Mouse (Mus musculus) myocyte (in vitro differentiated cells): ENCODE results near the gene Tmem123. TPM values are rescaled to one million over a fixed set of nuclear protein-coding genes. Genes with fewer than 3 reads are reported as not detected.

ENCODE experiments used
- H3K27me3 ChIP-seq: one replicate; pipeline ENCODE4 v1.6.1; 2011; ENCODE audit not compliant: control insufficient read depth, insufficient read depth, insufficient read length
- H3K36me3 ChIP-seq: one replicate; pipeline ENCODE4 v1.6.1; 2011; ENCODE audit not compliant: control insufficient read depth, insufficient read depth
- H3K4me2 ChIP-seq: one replicate; pipeline ENCODE4 v1.6.1; 2011; ENCODE audit warnings: low read depth, control low read depth
- H3K4me3 ChIP-seq: one replicate; pipeline ENCODE4 v1.5.1; 2011; ENCODE audit warnings: mild to moderate bottlenecking, control low read depth, moderate library complexity
- H3K79me2 ChIP-seq: one replicate; pipeline ENCODE4 v1.6.1; 2011; ENCODE audit not compliant: control insufficient read depth, insufficient read depth
- H3ac ChIP-seq: one replicate; pipeline ENCODE4 v1.6.1; 2011; ENCODE audit not compliant: control insufficient read depth, insufficient read length
- CEBPB ChIP-seq: IDR thresholded peaks from 2 replicates; pipeline ENCODE4 v1.6.1; 2011; ENCODE audit warnings: mild to moderate bottlenecking, moderate library complexity; ENCODE audit not compliant: poor library complexity, insufficient read depth, severe bottlenecking
- E2F4 ChIP-seq: IDR thresholded peaks from one replicate; pipeline ENCODE4 v1.6.1; 2011; ENCODE audit warnings: mild to moderate bottlenecking, control low read depth, moderate library complexity; ENCODE audit not compliant: insufficient read depth
- MAX ChIP-seq: IDR thresholded peaks from one replicate; pipeline ENCODE4 v1.6.1; 2011; ENCODE audit warnings: low read depth, mild to moderate bottlenecking, control low read depth
- MYOD1 ChIP-seq, 3 experiments: IDR thresholded peaks; one replicate each; pipeline ENCODE4 v1.6.1; 2011; ENCODE audit warnings: control low read depth in 2 of 3, low read depth in 2 of 3, mild to moderate bottlenecking in 2 of 3, moderate library complexity in 1 of 3; ENCODE audit not compliant: insufficient read length in 2 of 3, control insufficient read depth in 1 of 3
- MYOG ChIP-seq, 3 experiments: IDR thresholded peaks; one replicate each; pipeline ENCODE4 v1.6.1; 2011; ENCODE audit warnings: control low read depth in 2 of 3, low read depth in 2 of 3, mild to moderate bottlenecking in 2 of 3; ENCODE audit not compliant: insufficient read length in 2 of 3, control insufficient read depth in 1 of 3, insufficient read depth in 1 of 3
- POLR2A ChIP-seq: IDR thresholded peaks from one replicate; pipeline ENCODE4 v1.6.1; 2011; ENCODE audit warnings: low read depth, mild to moderate bottlenecking, control low read depth, moderate library complexity; ENCODE audit not compliant: insufficient read length
- POLR2AphosphoS2 ChIP-seq: IDR thresholded peaks from one replicate; pipeline ENCODE4 v1.6.1; 2011; ENCODE audit warnings: low read depth, control low read depth; ENCODE audit not compliant: insufficient read length
- REST ChIP-seq: IDR thresholded peaks from one replicate; pipeline ENCODE4 v1.6.1; 2011; ENCODE audit warnings: mild to moderate bottlenecking, control low read depth, moderate library complexity; ENCODE audit not compliant: insufficient read depth, insufficient read length
- SRF ChIP-seq: IDR thresholded peaks from one replicate; pipeline ENCODE4 v1.6.1; 2011; ENCODE audit warnings: low read depth; ENCODE audit not compliant: control insufficient read depth, insufficient read length
- TCF12 ChIP-seq: IDR thresholded peaks from one replicate; pipeline ENCODE4 v1.6.1; 2011; ENCODE audit warnings: mild to moderate bottlenecking, control low read depth; ENCODE audit not compliant: poor library complexity, insufficient read depth, severe bottlenecking
- TCF3 ChIP-seq: IDR thresholded peaks from one replicate; pipeline ENCODE4 v1.6.1; 2011; ENCODE audit warnings: low read depth, control low read depth; ENCODE audit not compliant: insufficient read length
- USF1 ChIP-seq: IDR thresholded peaks from one replicate; pipeline ENCODE4 v1.6.1; 2011; ENCODE audit warnings: low read depth, mild to moderate bottlenecking, control low read depth, moderate library complexity
- polyA plus RNA-seq: library from polyadenylated mRNA; unstranded; fragments of >200 nt; fragmentation: generic; extraction: Trizol; gene quantifications from one replicate; pipeline ENCODE4 v1.2.1, GENCODE M21; 2012; ENCODE audit warnings: missing spikeins

Gene Tmem123
- polyA plus RNA-seq, 1 experiment = 60.9 TPM

GRCm38 (mm10) chr9:7778771-7779170, 14.9 kb downstream of the Tmem123 start:
- TF ChIP-seq E2F4 (no peak), REST (no peak), MYOG (IDR thresholded peaks at IDR 0.05; ENCODE audit: control insufficient read depth in 1 of 3, insufficient read depth in 1 of 3, insufficient read length in 2 of 3, low read depth in 2 of 3) (no peak), TCF3 (no peak), CEBPB (no peak), MYOD1 (IDR thresholded peaks at IDR 0.05; ENCODE audit: control insufficient read depth in 1 of 3, insufficient read length in 2 of 3, low read depth in 2 of 3) (no peak), TCF12 (no peak), SRF (no peak), POLR2AphosphoS2 (no peak), MAX (no peak), POLR2A (no peak), USF1 (no peak)
- Histone ChIP-seq H3K36me3 (peaks cover 35% of the 10 kb centered on the region), H3K4me3 (no peak overlapping the region), H3K4me2 (no peak overlapping the region), H3K79me2 (peaks cover 13% of the 10 kb centered on the region), H3ac (no peak overlapping the region), H3K27me3 (no peaks in the 10 kb centered on the region)

DNA sequence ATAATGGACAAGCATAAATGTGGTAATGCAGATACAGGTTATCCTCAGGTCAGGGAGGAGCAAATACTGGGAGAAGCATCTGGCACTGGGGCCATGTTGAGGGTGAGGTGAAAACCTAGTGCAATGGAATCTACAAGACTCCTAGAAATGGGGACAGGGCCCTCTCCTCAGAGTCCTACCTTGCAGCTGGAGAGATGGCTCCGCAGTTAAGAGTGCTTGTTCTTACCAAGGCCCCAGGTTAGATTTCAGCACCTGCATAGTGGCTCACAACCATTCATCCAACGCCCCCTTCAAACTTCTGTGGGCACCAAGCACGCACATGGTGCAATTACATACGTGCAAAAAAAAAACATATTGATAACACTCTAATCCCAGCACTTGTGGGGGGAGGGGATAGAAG, 15.9 kb downstream of the Tmem123 start:
- Histone ChIP-seq H3K4me3 (no peak overlapping the region), H3ac (no peak overlapping the region), H3K79me2 (peaks cover 13% of the 10 kb centered on the region), H3K4me2 (no peak overlapping the region), H3K36me3 (peaks cover 35% of the 10 kb centered on the region), H3K27me3 (no peaks in the 10 kb centered on the region)
- TF ChIP-seq POLR2A = no peak
- no peak for TF ChIP-seq E2F4
- TF ChIP-seq SRF = no peak
- TF ChIP-seq TCF12 = no peak
- TF ChIP-seq POLR2AphosphoS2 = no peak
- no peak for TF ChIP-seq MYOG (IDR thresholded peaks at IDR 0.05; ENCODE audit: control insufficient read depth in 1 of 3, insufficient read depth in 1 of 3, insufficient read length in 2 of 3, low read depth in 2 of 3)
- TF ChIP-seq REST = no peak
- no peak for TF ChIP-seq TCF3
- TF ChIP-seq USF1 = no peak
- no peak for TF ChIP-seq MYOD1 (IDR thresholded peaks at IDR 0.05; ENCODE audit: control insufficient read depth in 1 of 3, insufficient read length in 2 of 3, low read depth in 2 of 3)
- TF ChIP-seq MAX = no peak
- TF ChIP-seq CEBPB = no peak

GRCm38 (mm10) chr9:7780250-7781150, 16.7 kb downstream of the Tmem123 start:
- no peaks in the 10 kb centered on the region for H3K27me3 ChIP-seq
- peaks cover 13% of the 10 kb centered on the region for H3K79me2 ChIP-seq
- H3ac ChIP-seq = no peak overlapping the region
- TF ChIP-seq USF1 (no peak), MYOG (IDR thresholded peaks at IDR 0.05; ENCODE audit: control insufficient read depth in 1 of 3, insufficient read depth in 1 of 3, insufficient read length in 2 of 3, low read depth in 2 of 3) (no peak), E2F4 (no peak), POLR2A (no peak), REST (no peak), CEBPB (no peak), SRF (no peak), TCF3 (no peak), MAX (no peak), TCF12 (no peak), MYOD1 (IDR thresholded peaks at IDR 0.05; ENCODE audit: control insufficient read depth in 1 of 3, insufficient read length in 2 of 3, low read depth in 2 of 3) (no peak), POLR2AphosphoS2 (no peak)
- peak overlapping the region; percentile 37 for H3K4me2 ChIP-seq
- peaks cover 31% of the 10 kb centered on the region for H3K36me3 ChIP-seq
- H3K4me3 ChIP-seq = no peak overlapping the region

- Histone ChIP-seq H3K27me3 (no peaks in the 10 kb centered on the region), H3K4me3 (no peak overlapping the region), H3K79me2 (peaks cover 8% of the 10 kb centered on the region), H3K4me2 (peak overlapping the region; percentile 70), H3K36me3 (peaks cover 15% of the 10 kb centered on the region), H3ac (no peak overlapping the region)
- TF ChIP-seq CEBPB = no peak
- peak; percentile 44 for TF ChIP-seq POLR2AphosphoS2
- peak in 2 of 3 experiments; percentile 1 to 30 for TF ChIP-seq MYOD1 (IDR thresholded peaks at IDR 0.05; ENCODE audit: control insufficient read depth in 1 of 3, insufficient read length in 2 of 3, low read depth in 2 of 3)
These were observed 20.2 kb downstream of the Tmem123 start for GRCm38 (mm10) chr9:7783823-7784614.
